Mouse (Mus musculus) layer of hippocampus, postnatal 10 days (tissue): ENCODE results near the gene Cdt1. TPM values are rescaled to one million over a fixed set of nuclear protein-coding genes. Genes with fewer than 3 reads are reported as not detected.
A peak's percentile ranks its signal among the peaks of the same experiment; 100 is the strongest.
"Not testable (repeated sequence)": the region's sequence is repeated elsewhere in the genome, so short reads cannot be mapped to it uniquely, and the experiment has no call there.

Experiments
- DNase-seq, 2 experiments: peaks; one replicate each; pipeline ENCODE4 v3.0.0; 2021; ENCODE audit warnings: low spot score in 2 of 2
- total RNA-seq, 2 experiments: library from RNA; stranded (reverse); gene quantifications; 2 replicates each; pipeline ENCODE4 v1.2.3; 2021

Gene Cdt1
- total RNA-seq, 2 experiments from 2014 or later: 3.0 to 5.0 TPM

DNA sequence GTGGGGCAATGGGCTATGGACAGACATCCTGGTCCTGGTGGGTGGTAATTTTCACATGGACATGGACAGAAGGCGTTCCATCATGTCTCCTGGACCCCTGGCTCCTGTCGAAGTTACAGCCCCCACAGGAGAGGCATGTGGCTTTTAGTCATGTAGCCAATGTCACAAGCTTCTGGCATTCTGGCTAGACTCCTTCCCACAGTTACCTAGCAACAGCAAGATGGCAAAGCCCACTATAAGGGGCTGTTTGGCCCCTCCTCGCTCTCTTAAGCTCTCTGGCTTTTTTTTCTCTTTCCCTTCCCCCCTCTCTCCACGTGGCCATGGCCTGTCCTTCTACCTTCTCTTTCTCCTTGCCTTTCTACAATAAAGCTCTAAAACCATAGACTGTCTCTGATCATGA, 5.4 kb downstream of the Cdt1 start:
- DNase-seq: not testable (repeated sequence)

- no peak for DNase-seq
These were observed 5.8 kb downstream of the Cdt1 start for GRCm38 (mm10) chr8:122573577-122573976.

DNA sequence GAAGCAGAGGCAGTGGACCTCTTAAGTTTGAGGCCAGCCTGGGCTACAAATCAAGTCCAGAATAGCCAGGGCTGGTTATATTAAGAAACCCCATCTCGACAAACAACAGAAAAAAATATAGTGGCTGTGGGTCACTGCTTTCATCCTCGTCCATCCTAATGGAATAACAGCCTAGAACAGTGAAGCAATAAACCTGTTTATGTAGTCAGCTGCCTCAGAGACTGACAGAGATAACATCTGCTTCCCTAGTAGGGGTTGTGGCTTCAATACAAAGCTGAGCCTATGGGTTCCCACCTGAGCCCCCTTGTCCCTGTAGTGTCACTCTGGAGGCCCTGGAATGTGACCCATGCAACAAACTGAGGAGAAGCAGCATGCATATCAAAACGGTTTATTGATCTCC, 6.4 kb downstream of the Cdt1 start:
- no peak for DNase-seq

DNA sequence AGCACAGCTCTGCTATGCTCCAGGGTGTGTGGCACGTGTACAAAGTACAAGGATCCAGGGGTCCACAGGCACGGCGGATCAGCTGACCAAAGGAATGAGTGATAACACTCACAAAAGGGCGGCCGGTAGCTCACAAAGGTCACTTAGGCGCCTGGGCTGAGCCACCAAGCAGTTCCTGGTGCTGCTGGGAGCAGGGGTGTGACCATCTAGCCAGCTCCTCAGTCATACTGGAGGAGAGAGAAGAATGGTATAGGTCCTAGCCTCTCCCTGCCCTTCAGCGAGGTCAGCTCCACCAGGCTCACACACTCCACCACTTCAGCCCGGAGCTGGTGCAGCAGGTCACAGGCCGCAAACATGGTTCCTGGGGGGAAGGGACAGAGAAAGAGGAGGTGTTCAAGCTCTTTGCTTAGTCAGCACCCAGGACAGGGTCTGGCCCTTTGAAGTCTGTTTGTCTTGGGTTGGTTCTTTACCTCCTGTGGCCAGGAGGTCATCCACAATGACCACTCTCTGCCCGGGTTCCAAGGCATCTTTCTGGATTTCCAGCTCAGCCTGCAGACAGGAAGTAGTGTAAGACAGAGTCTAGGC, 6.9 kb downstream of the Cdt1 start:
- no peak for DNase-seq

- DNase-seq: no peak
These were observed 7.5 kb downstream of the Cdt1 start for GRCm38 (mm10) chr8:122575286-122575685.

- DNase-seq: no peak
These were observed 8.2 kb downstream of the Cdt1 start for GRCm38 (mm10) chr8:122575735-122576647.

DNA sequence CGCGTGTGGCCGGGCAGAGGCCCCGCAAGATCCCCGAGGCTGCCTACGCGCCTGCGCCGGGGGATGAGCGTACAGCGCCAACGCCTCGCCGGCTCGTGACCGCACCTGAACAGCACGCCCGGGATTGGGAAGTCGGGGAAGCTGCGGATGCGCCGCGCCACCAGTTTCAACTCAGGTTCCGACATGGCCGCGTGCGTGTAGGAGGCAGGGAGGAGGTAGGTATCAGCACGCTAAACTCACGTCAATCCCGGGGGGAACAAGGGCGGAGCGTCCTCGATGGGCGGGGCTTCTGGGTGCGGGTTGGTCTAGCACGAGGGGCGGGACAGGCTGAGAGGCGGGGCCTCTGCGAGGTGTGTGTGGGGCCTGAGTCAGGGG, 8.8 kb downstream of the Cdt1 start, which contains the start of gene Aprt:
TSS of gene Aprt (minus strand) at position 262 of the 375 bp plus-strand sequence.
- peak; percentile 89 to 92 for DNase-seq

- DNase-seq: no peak
These were observed 9.3 kb downstream of the Cdt1 start for GRCm38 (mm10) chr8:122577116-122577515.

DNA sequence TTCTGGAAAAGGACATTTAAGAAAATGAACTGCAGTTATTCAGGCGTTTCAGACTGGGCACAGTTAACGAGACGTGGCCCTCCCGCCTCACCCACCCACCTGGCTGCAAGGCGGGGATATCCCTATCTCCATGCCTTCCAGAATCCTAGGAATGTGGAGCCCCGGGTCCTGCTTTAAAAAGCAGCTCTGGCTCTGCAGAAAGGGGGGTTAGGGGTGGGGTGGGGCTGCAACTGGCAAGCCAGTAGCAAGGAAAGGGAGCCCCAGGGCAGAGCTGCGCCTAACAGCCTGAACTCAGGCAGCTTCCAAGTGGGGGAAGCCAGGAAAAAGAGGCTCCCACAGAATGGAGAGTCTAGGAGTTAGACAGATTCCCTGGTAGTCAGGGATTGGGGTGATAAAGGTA, 11.4 kb downstream of the Cdt1 start:
- no peak for DNase-seq

- DNase-seq: no peak
These were observed 13.1 kb downstream of the Cdt1 start for GRCm38 (mm10) chr8:122580926-122581325.

DNA sequence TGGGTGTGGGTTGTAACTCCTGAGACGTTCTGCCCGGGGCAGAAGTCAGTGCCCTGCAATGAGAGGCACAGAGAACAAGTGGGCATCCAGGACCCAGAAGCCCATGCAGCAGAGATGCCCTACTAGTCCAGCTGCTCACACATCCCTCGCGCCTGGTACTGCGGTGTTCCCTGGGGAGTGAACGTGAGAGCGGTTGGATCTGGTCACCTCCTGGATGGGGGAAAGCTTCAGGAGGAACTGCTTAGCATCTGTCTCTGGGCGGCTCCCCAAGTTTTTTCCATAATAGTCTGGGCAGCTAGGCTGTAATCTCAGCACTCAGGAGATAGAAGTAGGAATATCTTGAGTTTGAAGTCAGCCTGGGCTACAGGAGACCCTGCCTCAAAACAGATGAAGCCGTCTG, 17.2 kb downstream of the Cdt1 start:
- DNase-seq: no peak

DNA sequence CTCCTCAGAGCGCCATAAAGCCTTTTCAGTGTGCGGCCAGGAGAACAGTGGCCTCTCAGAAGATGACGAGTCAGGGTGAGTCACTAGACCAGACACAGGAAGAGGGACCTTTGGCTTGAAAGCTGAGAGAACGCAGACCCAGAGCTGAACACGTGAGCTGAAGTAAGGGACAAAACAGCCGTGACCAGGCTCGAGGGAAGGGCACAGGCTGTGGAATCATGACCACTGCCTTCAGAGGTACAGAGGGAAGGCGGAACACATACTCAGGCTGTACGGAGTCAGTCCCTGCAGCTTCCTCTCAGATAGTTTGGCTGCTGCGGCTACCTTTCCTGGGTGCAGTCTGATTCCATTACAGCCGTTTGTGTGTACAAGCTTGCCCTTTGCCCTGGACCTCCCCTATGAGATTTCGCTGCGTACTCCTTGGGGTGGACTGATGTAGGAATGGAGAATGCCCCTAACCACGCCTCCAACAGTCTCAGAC, 17.6 kb downstream of the Cdt1 start:
- DNase-seq: no peak

DNA sequence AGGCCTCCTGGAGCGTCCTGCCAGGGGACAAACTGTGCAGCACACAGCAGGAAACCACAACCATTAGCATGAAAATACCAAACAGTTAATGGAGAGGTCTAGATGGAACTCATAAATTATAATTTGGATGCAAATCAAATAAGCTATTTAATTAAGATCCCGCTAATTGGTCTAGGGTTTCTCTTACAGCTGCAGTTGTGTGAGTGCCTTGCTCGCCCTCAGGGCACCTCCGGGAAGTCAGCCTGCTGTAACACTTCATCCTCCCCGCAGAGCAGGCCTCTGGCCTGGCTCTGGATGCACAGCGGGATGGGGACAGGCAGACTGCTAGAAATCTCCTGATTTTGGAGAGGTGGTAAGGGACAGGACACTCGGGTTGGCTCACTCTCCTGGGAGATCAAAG, 18.4 kb downstream of the Cdt1 start:
- DNase-seq: no peak

GRCm38 (mm10) chr8:122586749-122587148, 18.9 kb downstream of the Cdt1 start:
- no peak for DNase-seq

- no peak for DNase-seq
These were observed 25.4 kb downstream of the Cdt1 start for GRCm38 (mm10) chr8:122593240-122593639.

DNA sequence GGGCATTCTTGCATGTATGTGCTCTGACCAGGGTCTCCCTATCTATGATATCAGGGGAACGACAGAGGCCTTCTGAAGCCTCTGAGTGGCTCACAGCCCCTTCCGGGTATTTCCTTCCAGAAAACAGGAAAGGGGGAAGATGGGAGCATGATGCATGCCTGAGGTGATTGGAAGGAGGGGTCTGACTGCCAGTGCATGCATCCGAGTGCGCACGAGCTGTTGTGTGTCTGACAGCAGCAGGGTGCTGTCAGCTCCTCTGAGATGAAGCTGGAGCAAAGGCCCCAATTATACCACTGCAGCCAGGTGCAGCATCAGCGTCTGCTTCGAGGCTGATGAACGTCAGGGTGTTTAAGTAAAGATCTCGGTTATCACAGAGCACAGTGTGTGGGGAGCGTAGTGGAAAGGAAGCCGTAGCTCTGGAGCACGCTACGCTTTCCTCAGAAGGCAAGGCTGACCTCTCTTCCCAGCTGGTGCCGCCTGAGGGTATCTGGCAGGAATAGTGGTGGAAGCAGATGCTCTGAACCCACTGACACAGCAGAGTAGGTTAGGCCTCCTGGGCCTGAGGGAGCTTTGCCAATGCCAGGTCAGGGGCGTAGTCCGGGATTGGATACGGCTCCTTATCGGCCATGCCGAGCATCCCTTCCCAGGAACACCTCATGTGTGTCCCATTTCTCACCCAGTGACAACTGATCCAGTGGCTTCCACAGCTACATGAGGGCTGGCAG, 26.1 kb downstream of the Cdt1 start:
- no peak for DNase-seq

GRCm38 (mm10) chr8:122596031-122596430, 28.2 kb downstream of the Cdt1 start:
- DNase-seq: no peak

DNA sequence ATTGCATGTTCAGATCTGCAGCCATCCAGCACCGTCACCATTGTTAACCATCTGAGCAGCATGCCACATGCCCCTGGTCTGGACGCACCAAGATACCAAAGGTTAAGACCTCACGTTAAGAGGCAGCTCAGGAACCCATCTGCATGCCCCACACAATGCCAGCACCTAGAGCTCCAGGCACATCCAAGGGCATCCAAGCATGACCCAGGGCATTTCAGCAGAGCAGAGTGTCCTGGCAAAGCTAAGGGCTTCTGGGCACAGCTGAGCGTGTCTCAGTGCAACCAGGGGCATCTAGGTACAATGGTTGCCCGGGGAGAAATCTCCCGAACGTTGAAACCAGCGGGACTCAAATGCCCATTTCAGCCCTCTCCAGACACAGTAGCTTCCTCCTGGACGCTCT, 32.9 kb downstream of the Cdt1 start:
- DNase-seq: no peak

- no peak for DNase-seq
These were observed 36.8 kb downstream of the Cdt1 start for GRCm38 (mm10) chr8:122604640-122605039.

- no peak for DNase-seq
These were observed 37.6 kb downstream of the Cdt1 start for GRCm38 (mm10) chr8:122605367-122605766.

DNA sequence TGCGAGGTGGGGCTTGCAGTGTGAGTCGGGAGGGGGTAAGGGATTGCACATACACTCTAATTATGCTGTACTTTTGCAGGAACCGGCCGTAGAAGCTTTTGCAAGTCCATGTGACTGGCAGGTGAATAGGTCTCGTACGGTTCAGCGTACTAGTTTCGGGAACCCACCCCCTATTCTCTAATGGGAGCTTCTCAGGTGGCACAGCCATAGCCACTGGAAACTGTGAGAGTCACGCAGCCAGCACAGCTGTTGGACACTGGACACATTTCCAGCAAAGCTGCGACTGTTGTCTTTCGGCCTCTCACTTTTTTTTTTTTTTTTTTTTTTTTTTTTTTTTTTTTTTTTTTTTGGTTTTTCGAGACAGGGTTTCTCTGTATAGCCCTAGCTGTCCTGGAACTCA, 39.0 kb downstream of the Cdt1 start:
- no peak for DNase-seq

DNA sequence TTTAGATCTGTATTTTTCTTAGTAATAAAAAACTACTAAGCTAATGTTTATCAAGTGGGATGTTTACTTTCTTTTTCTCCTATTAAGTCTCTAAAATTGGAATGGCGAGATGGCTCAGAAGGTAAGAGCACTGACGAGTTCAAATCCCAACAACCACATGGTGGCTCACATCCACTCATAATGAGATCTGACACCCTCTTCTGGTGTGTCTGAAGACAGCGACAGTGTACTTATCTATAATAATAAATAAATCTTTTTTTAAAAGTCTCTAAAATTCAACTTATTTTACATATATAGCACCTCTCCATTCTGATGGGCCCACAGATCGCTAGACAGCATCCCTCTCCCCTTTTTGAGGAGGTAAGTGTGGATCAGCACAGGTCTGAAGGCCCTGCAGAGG, 42.4 kb downstream of the Cdt1 start:
- no peak for DNase-seq
